Mouse (Mus musculus): ENCODE measurements at regions not wholly inside any gene's neighbourhood (a gene's known extent, or its start where the extent isn't known, plus 50 kb on each side); places are given as distances from the start of the nearest gene placed in this dataset.

GRCm38 (mm10) chr5:75248279-75248678 lies 96.2 kb downstream of the Pdgfra start:
- Histone ChIP-seq H3K27ac (no peak overlapping the region), H3K36me3 (no peaks in the 10 kb centered on the region), H3K9ac (replicated peaks) (no peak overlapping the region), H3K27me3 (no peaks in the 10 kb centered on the region), H3K4me3 (replicated peaks) (no peak overlapping the region), H3K4me2 (no peak overlapping the region), H3K9me3 (no peaks in the 10 kb centered on the region), H3K4me1 (replicated peaks) (peaks cover 6% of the 10 kb centered on the region; the same call in 1 of the 2 replicates)
- 93% methylated on average over 6 of the region's 6 CpGs for WGBS
- ATAC-seq (ENCODE audit: insufficient number of reproducible peaks, insufficient read depth, low FRiP score, low TSS enrichment, low read depth): no peak

GRCm38 (mm10) chr5:75249671-75250070 lies 97.6 kb downstream of the Pdgfra start:
- Histone ChIP-seq H3K9ac (replicated peaks) (no peak overlapping the region), H3K27ac (no peak overlapping the region), H3K27me3 (no peaks in the 10 kb centered on the region), H3K4me2 (no peak overlapping the region), H3K9me3 (no peaks in the 10 kb centered on the region), H3K36me3 (no peaks in the 10 kb centered on the region), H3K4me3 (replicated peaks) (no peak overlapping the region), H3K4me1 (replicated peaks) (peaks cover 6% of the 10 kb centered on the region; the same call in 1 of the 2 replicates)
- WGBS: 57% methylated on average over 3 of the region's 3 CpGs
- ATAC-seq (ENCODE audit: insufficient number of reproducible peaks, insufficient read depth, low FRiP score, low TSS enrichment, low read depth): no peak

- ATAC-seq (ENCODE audit: insufficient number of reproducible peaks, insufficient read depth, low FRiP score, low TSS enrichment, low read depth): no peak
- 81% methylated on average over 7 of the region's 7 CpGs for WGBS
- H3K9ac ChIP-seq (replicated peaks): no peak overlapping the region
- no peak overlapping the region for H3K4me2 ChIP-seq
- H3K9me3 ChIP-seq: no peaks in the 10 kb centered on the region
- no peaks in the 10 kb centered on the region for H3K4me1 ChIP-seq (replicated peaks)
- H3K27me3 ChIP-seq: no peaks in the 10 kb centered on the region
- H3K4me3 ChIP-seq (replicated peaks): no peak overlapping the region
- no peaks in the 10 kb centered on the region for H3K36me3 ChIP-seq
- H3K27ac ChIP-seq: no peak overlapping the region
Measured at GRCm38 (mm10) chr5:75253349-75253748, 101.3 kb downstream of the Pdgfra start.

- Histone ChIP-seq H3K4me3 (replicated peaks) (no peak overlapping the region), H3K4me2 (no peak overlapping the region), H3K4me1 (replicated peaks) (no peaks in the 10 kb centered on the region), H3K36me3 (no peaks in the 10 kb centered on the region), H3K27ac (no peak overlapping the region), H3K9me3 (no peaks in the 10 kb centered on the region), H3K27me3 (no peaks in the 10 kb centered on the region), H3K9ac (replicated peaks) (no peak overlapping the region)
- WGBS: 81% methylated on average over 5 of the region's 5 CpGs
- ATAC-seq (ENCODE audit: insufficient number of reproducible peaks, insufficient read depth, low FRiP score, low TSS enrichment, low read depth): no peak
Measured at GRCm38 (mm10) chr5:75253830-75254229, 101.7 kb downstream of the Pdgfra start.

GRCm38 (mm10) chr5:75256186-75256585 lies 104.1 kb downstream of the Pdgfra start:
- whole genome bisulfite sequencing: 77% methylated on average over 4 of the region's 4 CpGs

GRCm38 (mm10) chr5:75257067-75257466 lies 105.0 kb downstream of the Pdgfra start:
- H3K4me2 ChIP-seq: no peak overlapping the region
- WGBS: 74% methylated on average over 2 of the region's 2 CpGs
- H3K4me3 ChIP-seq (replicated peaks): no peak overlapping the region
- H3K27ac ChIP-seq: no peak overlapping the region
- H3K9me3 ChIP-seq: no peaks in the 10 kb centered on the region
- H3K27me3 ChIP-seq: no peaks in the 10 kb centered on the region
- no peak overlapping the region for H3K9ac ChIP-seq (replicated peaks)
- no peak for ATAC-seq (ENCODE audit: insufficient number of reproducible peaks, insufficient read depth, low FRiP score, low TSS enrichment, low read depth)
- no peaks in the 10 kb centered on the region for H3K36me3 ChIP-seq
- H3K4me1 ChIP-seq (replicated peaks): no peaks in the 10 kb centered on the region

More at GRCm38 (mm10) chr5:75256186-75256585, 104.1 kb downstream of the Pdgfra start:
- no peak overlapping the region for H3K4me3 ChIP-seq (replicated peaks)
- H3K27ac ChIP-seq: no peak overlapping the region
- no peak for ATAC-seq (ENCODE audit: insufficient number of reproducible peaks, insufficient read depth, low FRiP score, low TSS enrichment, low read depth)
- H3K27me3 ChIP-seq: no peaks in the 10 kb centered on the region
- no peaks in the 10 kb centered on the region for H3K36me3 ChIP-seq
- H3K9me3 ChIP-seq: no peaks in the 10 kb centered on the region
- H3K4me2 ChIP-seq: no peak overlapping the region
- H3K4me1 ChIP-seq (replicated peaks): no peaks in the 10 kb centered on the region
- H3K9ac ChIP-seq (replicated peaks): no peak overlapping the region

GRCm38 (mm10) chr5:75260247-75260646 lies 108.2 kb downstream of the Pdgfra start:
- no peaks in the 10 kb centered on the region for H3K36me3 ChIP-seq
- H3K4me3 ChIP-seq (replicated peaks): no peak overlapping the region
- H3K27me3 ChIP-seq: no peaks in the 10 kb centered on the region
- no peak for ATAC-seq (ENCODE audit: insufficient number of reproducible peaks, insufficient read depth, low FRiP score, low TSS enrichment, low read depth)
- WGBS: 89% methylated on average over 10 of the region's 10 CpGs
- H3K9me3 ChIP-seq: no peaks in the 10 kb centered on the region
- H3K9ac ChIP-seq (replicated peaks): no peak overlapping the region
- H3K27ac ChIP-seq: no peak overlapping the region
- no peaks in the 10 kb centered on the region for H3K4me1 ChIP-seq (replicated peaks)
- no peak overlapping the region for H3K4me2 ChIP-seq

- Histone ChIP-seq H3K27me3 (no peaks in the 10 kb centered on the region), H3K9ac (replicated peaks) (no peak overlapping the region), H3K4me3 (replicated peaks) (no peak overlapping the region), H3K36me3 (no peaks in the 10 kb centered on the region), H3K9me3 (no peaks in the 10 kb centered on the region), H3K4me1 (replicated peaks) (peaks cover 5% of the 10 kb centered on the region), H3K4me2 (no peak overlapping the region), H3K27ac (no peak overlapping the region)
- WGBS: 67% methylated on average over 7 of the region's 7 CpGs
- ATAC-seq (ENCODE audit: insufficient number of reproducible peaks, insufficient read depth, low FRiP score, low TSS enrichment, low read depth): no peak
Measured at GRCm38 (mm10) chr5:75266111-75266676, 114.1 kb downstream of the Pdgfra start.

GRCm38 (mm10) chr5:75266871-75267270 lies 114.8 kb downstream of the Pdgfra start:
- H3K4me2 ChIP-seq: no peak overlapping the region
- no peak overlapping the region for H3K27ac ChIP-seq
- H3K9ac ChIP-seq (replicated peaks): no peak overlapping the region
- H3K9me3 ChIP-seq: no peaks in the 10 kb centered on the region
- peaks cover 5% of the 10 kb centered on the region for H3K4me1 ChIP-seq (replicated peaks)
- no peaks in the 10 kb centered on the region for H3K27me3 ChIP-seq
- 73% methylated on average over 4 of the region's 4 CpGs for WGBS
- H3K36me3 ChIP-seq: no peaks in the 10 kb centered on the region
- no peak overlapping the region for H3K4me3 ChIP-seq (replicated peaks)
- no peak for ATAC-seq (ENCODE audit: insufficient number of reproducible peaks, insufficient read depth, low FRiP score, low TSS enrichment, low read depth)

- no peak for ATAC-seq (ENCODE audit: insufficient number of reproducible peaks, insufficient read depth, low FRiP score, low TSS enrichment, low read depth)
- Histone ChIP-seq H3K4me1 (replicated peaks) (peaks cover 5% of the 10 kb centered on the region), H3K27ac (no peak overlapping the region), H3K9ac (replicated peaks) (no peak overlapping the region), H3K9me3 (no peaks in the 10 kb centered on the region), H3K36me3 (no peaks in the 10 kb centered on the region), H3K4me3 (replicated peaks) (no peak overlapping the region), H3K4me2 (no peak overlapping the region), H3K27me3 (no peaks in the 10 kb centered on the region)
- WGBS: 83% methylated on average over 3 of the region's 3 CpGs
Measured at GRCm38 (mm10) chr5:75267766-75268165, 115.7 kb downstream of the Pdgfra start.

- ATAC-seq (ENCODE audit: insufficient number of reproducible peaks, insufficient read depth, low FRiP score, low TSS enrichment, low read depth): no peak
- 95% methylated on average over 3 of the region's 3 CpGs for WGBS
- H3K27ac ChIP-seq: no peak overlapping the region
Measured at GRCm38 (mm10) chr5:75278041-75278440, 125.9 kb downstream of the Pdgfra start.

GRCm38 (mm10) chr5:75279561-75280171 lies 127.6 kb downstream of the Pdgfra start:
- H3K4me1 ChIP-seq (replicated peaks): 0 out of 2 replicates have a peak, but pooled peaks cover 6% of the 10 kb centered on the region
- no peak for ATAC-seq (ENCODE audit: insufficient number of reproducible peaks, insufficient read depth, low FRiP score, low TSS enrichment, low read depth)
- H3K27ac ChIP-seq: no peak overlapping the region
- no peak overlapping the region for H3K4me3 ChIP-seq (replicated peaks)
- WGBS: 90% methylated on average over 1 of the region's 1 CpGs
- H3K27me3 ChIP-seq: no peaks in the 10 kb centered on the region
- H3K9ac ChIP-seq (replicated peaks): no peak overlapping the region
- H3K9me3 ChIP-seq: no peaks in the 10 kb centered on the region
- H3K36me3 ChIP-seq: no peaks in the 10 kb centered on the region
- no peak overlapping the region for H3K4me2 ChIP-seq

More at GRCm38 (mm10) chr5:75278041-75278440, 125.9 kb downstream of the Pdgfra start:
- H3K4me1 ChIP-seq (replicated peaks): 0 out of 2 replicates have a peak, but pooled peaks cover 6% of the 10 kb centered on the region
- H3K4me2 ChIP-seq: no peak overlapping the region
- no peak overlapping the region for H3K9ac ChIP-seq (replicated peaks)
- H3K9me3 ChIP-seq: no peaks in the 10 kb centered on the region
- H3K4me3 ChIP-seq (replicated peaks): no peak overlapping the region
- no peaks in the 10 kb centered on the region for H3K27me3 ChIP-seq
- no peaks in the 10 kb centered on the region for H3K36me3 ChIP-seq

Measured in limb, embryonic 12.5 days (tissue).